Mouse (Mus musculus) hindbrain, embryonic 13.5 days (tissue): Measurements from ENCODE around the gene Nek11. TPM values are rescaled to one million over a fixed set of nuclear protein-coding genes. Genes with fewer than 3 reads are reported as not detected.

Experiments
- ATAC-seq: fragments of 200-750 bp; cut with Nextera tagmentation; 2 replicates; pipeline ENCODE4 v1.8.0; 2017; ENCODE audit warnings: moderate TSS enrichment; ENCODE audit not compliant: low FRiP score
- H3K27ac ChIP-seq: fragments of 300-500 bp; sonication (generic); 2 replicates; pipeline ENCODE4 v1.5.1; 2015; ENCODE audit warnings: inconsistent platforms, mild to moderate bottlenecking, moderate library complexity
- H3K27me3 ChIP-seq: fragments of 300-500 bp; sonication (generic); 2 replicates; pipeline ENCODE4 v1.6.1; 2015; ENCODE audit warnings: mild to moderate bottlenecking, inconsistent platforms
- H3K36me3 ChIP-seq: fragments of 300-500 bp; sonication (generic); 2 replicates; pipeline ENCODE4 v1.6.1; 2015; ENCODE audit warnings: mild to moderate bottlenecking, inconsistent platforms
- H3K4me1 ChIP-seq: fragments of 300-500 bp; sonication (generic); replicated peaks from 2 replicates; pipeline ENCODE4 v1.6.1; 2015; ENCODE audit warnings: inconsistent platforms
- H3K4me2 ChIP-seq: fragments of 300-500 bp; sonication (generic); 2 replicates; pipeline ENCODE4 v1.6.1; 2015; ENCODE audit warnings: inconsistent platforms, mild to moderate bottlenecking, moderate library complexity
- H3K4me3 ChIP-seq: fragments of 300-500 bp; sonication (generic); 2 replicates; pipeline ENCODE4 v1.5.1; 2015; ENCODE audit warnings: mild to moderate bottlenecking, inconsistent platforms
- H3K9ac ChIP-seq: fragments of 300-500 bp; sonication (generic); 2 replicates; pipeline ENCODE4 v1.6.1; 2015; ENCODE audit warnings: mild to moderate bottlenecking, inconsistent platforms
- H3K9me3 ChIP-seq: fragments of 300-500 bp; sonication (generic); 2 replicates; pipeline ENCODE4 v1.6.1; 2016; ENCODE audit warnings: inconsistent platforms
- WGBS: fragments of 180-500 bp; shearing (Covaris S2); methylation state at CpG from one replicate; pipeline ENCODE4 v1.1.7; 2015; 5-methylcytosine and 5-hydroxymethylcytosine counted together
- polyA plus RNA-seq: library from polyadenylated mRNA; unstranded; fragments of >200 nt; fragmentation: Nextera tagmentation; extraction: Ambion mirVana; gene quantifications from 2 replicates; pipeline ENCODE4 v1.2.1, GENCODE M21; 2015

Gene Nek11
- polyA plus RNA-seq, 1 experiment from 2014 or later: 3.2 TPM

DNA sequence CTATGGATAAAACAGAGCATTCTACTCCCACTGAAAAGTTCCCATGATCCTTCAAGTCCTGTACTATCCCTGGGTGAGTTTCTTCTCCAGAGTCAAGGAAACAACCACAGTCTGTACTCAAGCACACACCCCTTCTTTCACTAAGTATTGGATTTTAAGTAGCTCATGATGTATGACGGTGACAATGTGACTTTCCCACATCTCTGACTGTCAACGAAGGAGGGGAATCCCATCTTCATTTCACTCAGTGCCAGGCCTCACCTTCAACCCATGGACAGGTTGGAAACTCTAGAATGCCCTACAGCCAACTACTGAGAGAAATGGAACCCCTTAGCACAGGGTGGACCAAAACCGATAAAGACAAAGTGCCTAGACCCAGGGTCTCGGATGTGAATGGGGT is 29.1 kb downstream of the Nek11 start:
- Histone ChIP-seq H3K36me3 (no peaks in the 10 kb centered on the region), H3K4me2 (no peak overlapping the region), H3K27ac (no peak overlapping the region), H3K9me3 (no peaks in the 10 kb centered on the region), H3K4me1 (no peaks in the 10 kb centered on the region), H3K4me3 (no peak overlapping the region), H3K9ac (no peak overlapping the region), H3K27me3 (no peaks in the 10 kb centered on the region)
- no peak for ATAC-seq
- 92% methylated on average over 4 of the region's 4 CpGs for WGBS

DNA sequence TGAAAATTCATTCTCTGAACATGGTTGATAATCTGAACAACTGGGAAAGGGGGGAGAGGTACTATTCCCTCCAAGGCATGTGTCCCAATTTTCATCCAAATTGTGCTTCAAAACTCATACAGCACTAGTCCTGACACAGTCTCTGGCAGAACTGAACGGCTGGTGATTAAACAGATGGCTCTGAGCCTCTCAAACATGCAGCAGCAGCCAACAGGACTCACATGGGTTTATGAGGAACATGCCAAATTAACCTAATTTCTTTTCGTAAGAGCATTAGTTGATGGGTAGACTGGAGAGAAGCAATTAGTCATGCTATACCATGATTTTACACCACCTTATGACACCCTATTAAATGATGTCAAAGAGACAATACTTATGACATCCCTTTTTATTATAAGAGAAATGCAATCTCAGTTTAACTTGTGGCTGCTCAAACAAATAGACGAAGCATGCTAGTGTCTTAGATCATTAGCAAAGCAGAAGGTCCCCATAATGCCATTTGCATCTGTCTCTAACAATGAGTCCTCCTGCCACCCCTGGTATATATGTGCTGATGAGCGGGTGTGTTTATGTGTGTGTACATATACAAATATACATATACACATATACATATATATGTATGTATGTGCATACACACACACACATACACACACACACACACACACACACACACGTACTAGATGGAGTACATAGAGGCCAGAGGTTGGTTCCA is 31.6 kb downstream of the Nek11 start:
- no peak overlapping the region for H3K4me2 ChIP-seq
- no peaks in the 10 kb centered on the region for H3K4me1 ChIP-seq
- H3K9ac ChIP-seq: no peak overlapping the region
- no peaks in the 10 kb centered on the region for H3K27me3 ChIP-seq
- WGBS: 68% methylated on average over 5 of the region's 5 CpGs
- H3K4me3 ChIP-seq: no peak overlapping the region
- H3K36me3 ChIP-seq: no peaks in the 10 kb centered on the region
- 0 out of 2 replicates have a peak, but pooled peaks have one; percentile 32 for ATAC-seq
- no peaks in the 10 kb centered on the region for H3K9me3 ChIP-seq
- H3K27ac ChIP-seq: no peak overlapping the region

DNA sequence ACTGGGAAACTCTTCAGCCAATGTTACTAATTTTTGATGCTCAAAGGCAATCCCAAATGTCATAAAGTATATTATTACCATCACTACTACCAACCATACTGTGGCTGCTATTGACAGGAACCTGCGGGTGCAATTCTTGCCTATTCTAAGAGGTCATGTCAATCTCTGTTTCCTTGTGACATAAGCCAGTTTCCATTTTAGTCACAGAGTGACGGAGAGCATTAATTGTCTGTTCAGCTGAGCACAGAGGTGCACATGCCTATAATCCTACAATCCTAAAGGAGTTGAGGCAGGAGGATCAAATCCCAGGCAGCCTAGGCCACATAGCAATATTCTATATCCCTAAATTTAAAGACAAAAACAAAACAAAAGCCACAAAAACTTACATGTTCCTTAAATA is 33.1 kb downstream of the Nek11 start:
- H3K36me3 ChIP-seq: no peaks in the 10 kb centered on the region
- no peak overlapping the region for H3K9ac ChIP-seq
- H3K9me3 ChIP-seq: no peaks in the 10 kb centered on the region
- ATAC-seq: no peak
- 68% methylated on average over 2 of the region's 2 CpGs for WGBS
- H3K4me2 ChIP-seq: no peak overlapping the region
- H3K4me3 ChIP-seq: no peak overlapping the region
- H3K4me1 ChIP-seq: no peaks in the 10 kb centered on the region
- no peaks in the 10 kb centered on the region for H3K27me3 ChIP-seq
- no peak overlapping the region for H3K27ac ChIP-seq

DNA sequence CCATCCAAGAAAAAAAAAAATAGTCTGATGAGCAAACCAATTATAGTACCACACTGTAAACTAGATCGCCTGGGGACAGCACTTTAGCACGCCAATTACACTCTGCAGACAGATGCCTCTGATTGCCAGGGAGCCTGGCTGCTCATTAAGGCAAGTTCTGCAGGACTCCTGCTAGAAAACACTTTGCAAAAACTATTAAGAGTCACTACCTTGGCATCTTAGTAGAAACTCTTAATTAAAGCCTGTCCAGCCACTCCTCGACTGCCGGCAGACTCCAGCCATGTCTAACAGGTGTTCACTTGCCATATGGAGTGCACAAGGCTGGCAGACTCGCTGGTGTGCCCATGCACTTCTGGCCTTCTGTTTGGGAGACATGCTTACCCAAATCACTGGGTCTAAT is 46.3 kb downstream of the Nek11 start:
- Histone ChIP-seq H3K27me3 (no peaks in the 10 kb centered on the region), H3K4me1 (peaks cover 14% of the 10 kb centered on the region), H3K27ac (no peak overlapping the region), H3K9ac (no peak overlapping the region), H3K36me3 (no peaks in the 10 kb centered on the region), H3K4me3 (no peak overlapping the region), H3K4me2 (no peak overlapping the region), H3K9me3 (no peaks in the 10 kb centered on the region)
- 50% methylated on average over 5 of the region's 5 CpGs for WGBS
- peak; percentile 28; the same call in 1 of the 2 replicates for ATAC-seq

DNA sequence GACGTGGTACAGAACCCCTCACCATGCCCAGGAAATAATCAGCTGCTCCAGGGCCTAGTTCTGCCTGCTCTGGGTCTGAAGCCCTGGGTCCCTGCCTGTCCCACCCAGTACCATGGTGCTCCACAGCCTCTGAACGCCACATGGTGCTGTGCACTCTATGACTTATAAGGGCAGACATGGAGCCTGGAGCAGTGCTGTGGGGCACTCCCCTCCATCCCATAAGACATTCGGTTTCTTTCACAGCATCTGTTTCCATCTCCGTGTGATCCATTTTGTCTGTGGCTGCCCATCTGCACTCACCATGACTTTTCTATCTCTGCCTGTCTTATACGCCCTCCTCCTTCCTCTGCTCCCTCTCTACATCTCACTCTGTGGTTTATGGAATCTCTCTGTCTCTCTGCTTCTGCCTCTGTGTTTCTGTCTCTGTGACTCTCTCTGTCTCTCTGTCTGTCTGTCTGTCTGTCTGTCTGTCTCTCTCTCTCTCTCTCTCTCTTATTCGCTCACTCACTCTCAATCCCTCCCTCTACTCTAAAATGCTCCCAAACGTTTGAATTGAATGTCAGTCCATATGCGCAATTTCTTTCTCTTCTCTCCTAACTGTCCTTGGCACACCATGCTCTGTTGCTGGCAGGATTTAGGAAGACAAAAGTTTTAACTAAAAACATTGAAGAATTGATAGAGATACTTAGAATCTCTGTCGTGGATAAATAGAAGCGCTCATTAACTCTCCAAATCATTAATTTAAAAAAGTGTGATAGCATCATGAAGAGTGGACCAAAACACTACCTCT is 46.9 kb downstream of the Nek11 start:
- Histone ChIP-seq H3K4me2 (no peak overlapping the region), H3K36me3 (no peaks in the 10 kb centered on the region), H3K9ac (no peak overlapping the region), H3K4me3 (no peak overlapping the region), H3K9me3 (no peaks in the 10 kb centered on the region), H3K27me3 (no peaks in the 10 kb centered on the region), H3K4me1 (peaks cover 14% of the 10 kb centered on the region), H3K27ac (0 out of 2 replicates have a peak overlapping the region, but pooled peaks have one; percentile 19)
- 69% methylated on average over 10 of the region's 10 CpGs for WGBS
- ATAC-seq: no peak

DNA sequence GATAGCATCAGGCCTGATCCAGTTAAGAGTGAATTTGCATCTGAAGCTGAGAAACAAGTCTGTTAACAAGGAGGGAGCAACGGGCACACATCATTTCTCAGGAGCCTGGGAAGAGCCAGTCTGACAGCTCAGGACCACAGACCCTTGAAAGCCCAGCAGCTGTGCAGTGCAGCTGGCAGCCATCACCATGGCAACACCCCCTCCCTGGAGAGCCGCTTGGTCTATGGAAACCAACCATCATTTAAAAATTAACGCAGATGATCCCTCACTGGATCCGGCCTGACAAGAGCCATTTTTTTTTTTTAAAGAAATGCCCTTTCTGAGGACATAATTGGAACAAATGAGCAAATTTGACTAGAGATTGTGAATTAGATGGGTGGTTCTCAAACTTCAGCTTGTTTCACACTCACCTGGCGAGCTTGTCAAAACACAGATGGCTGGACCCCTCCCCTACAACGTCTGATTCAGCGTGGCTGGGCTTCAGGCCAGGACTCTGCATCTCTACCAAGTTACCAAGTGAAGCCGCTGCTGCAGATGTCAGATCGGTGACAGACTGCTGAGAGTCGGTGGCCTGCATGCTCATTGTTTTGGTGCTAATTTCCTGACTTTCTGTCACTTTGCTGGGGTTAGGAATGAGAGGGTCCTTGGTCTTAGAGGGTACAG is 52.2 kb downstream of the Nek11 start:
- WGBS: 21% methylated on average over 10 of the region's 10 CpGs
- no peak overlapping the region for H3K4me2 ChIP-seq
- peak overlapping the region; percentile 86 for H3K27ac ChIP-seq

DNA sequence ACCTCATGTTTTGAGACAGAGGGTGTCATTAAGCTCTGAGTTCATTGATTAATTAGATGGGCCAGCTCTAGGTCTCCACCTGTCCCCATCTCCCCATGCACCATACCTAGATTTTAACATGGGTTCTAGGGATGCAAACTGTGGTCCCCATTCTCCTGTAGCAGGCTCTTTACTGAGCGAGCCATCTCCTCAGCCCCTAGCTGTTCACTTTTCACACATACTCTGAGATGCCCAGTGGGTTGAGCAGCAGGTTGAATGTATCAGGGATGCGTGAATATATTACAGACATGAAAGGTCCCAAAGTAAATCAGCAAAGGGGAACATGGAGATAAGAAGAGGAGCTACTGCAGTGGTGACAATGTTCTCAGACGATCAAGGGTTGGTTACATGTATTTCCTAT is 52.8 kb downstream of the Nek11 start:
- ATAC-seq: peak; percentile 61; the same call in 1 of the 2 replicates
- H3K9ac ChIP-seq: peak overlapping the region; percentile 29; the same call in 1 of the 2 replicates
- H3K36me3 ChIP-seq: no peaks in the 10 kb centered on the region
- H3K4me3 ChIP-seq: no peak overlapping the region
- H3K27me3 ChIP-seq: no peaks in the 10 kb centered on the region
- no peaks in the 10 kb centered on the region for H3K9me3 ChIP-seq
- H3K4me2 ChIP-seq: no peak overlapping the region
- peaks cover 19% of the 10 kb centered on the region for H3K4me1 ChIP-seq
- 61% methylated on average over 3 of the region's 3 CpGs for WGBS
- peak overlapping the region; percentile 86 for H3K27ac ChIP-seq

More for the DNA sequence above, 52.2 kb downstream of the Nek11 start:
- peaks cover 19% of the 10 kb centered on the region for H3K4me1 ChIP-seq
- no peaks in the 10 kb centered on the region for H3K9me3 ChIP-seq
- H3K36me3 ChIP-seq: no peaks in the 10 kb centered on the region
- H3K9ac ChIP-seq: peak overlapping the region; percentile 29; the same call in 1 of the 2 replicates
- H3K4me3 ChIP-seq: no peak overlapping the region
- H3K27me3 ChIP-seq: no peaks in the 10 kb centered on the region
- ATAC-seq: peak; percentile 96

DNA sequence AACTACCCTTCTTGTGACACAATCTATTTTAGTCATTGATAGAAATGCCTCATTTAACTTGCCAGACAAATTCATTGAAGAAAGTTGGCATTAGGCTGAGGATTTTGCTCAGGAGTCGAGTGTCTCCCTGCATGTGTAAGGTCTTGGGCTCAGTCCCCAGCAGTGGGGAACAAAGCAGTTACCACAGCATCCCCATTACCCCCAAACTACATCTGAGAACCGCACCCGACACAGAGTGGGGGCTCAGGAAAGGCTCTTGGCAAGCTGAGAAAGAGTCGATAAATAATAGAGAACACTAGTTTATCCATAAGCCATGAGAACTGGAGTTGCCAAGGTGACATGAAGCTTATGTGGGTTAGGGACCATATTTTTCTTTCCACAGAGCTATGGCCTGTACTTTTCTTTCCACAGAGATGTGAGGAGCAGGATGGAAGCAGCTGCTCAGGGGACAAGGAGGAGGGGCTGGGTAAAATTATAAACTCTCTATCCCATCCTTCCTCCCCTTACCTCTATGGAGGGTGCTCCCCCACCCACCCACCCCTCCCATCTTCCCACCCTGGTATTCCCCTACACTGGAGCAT is 62.8 kb downstream of the Nek11 start:
- no peaks in the 10 kb centered on the region for H3K27me3 ChIP-seq
- H3K9ac ChIP-seq: no peak overlapping the region
- peak; percentile 77; the same call in 1 of the 2 replicates for ATAC-seq
- H3K9me3 ChIP-seq: no peaks in the 10 kb centered on the region
- no peaks in the 10 kb centered on the region for H3K36me3 ChIP-seq
- whole genome bisulfite sequencing: 73% methylated on average over 4 of the region's 4 CpGs
- no peaks in the 10 kb centered on the region for H3K4me1 ChIP-seq
- H3K4me3 ChIP-seq: no peak overlapping the region
- H3K27ac ChIP-seq: no peak overlapping the region
- H3K4me2 ChIP-seq: no peak overlapping the region

DNA sequence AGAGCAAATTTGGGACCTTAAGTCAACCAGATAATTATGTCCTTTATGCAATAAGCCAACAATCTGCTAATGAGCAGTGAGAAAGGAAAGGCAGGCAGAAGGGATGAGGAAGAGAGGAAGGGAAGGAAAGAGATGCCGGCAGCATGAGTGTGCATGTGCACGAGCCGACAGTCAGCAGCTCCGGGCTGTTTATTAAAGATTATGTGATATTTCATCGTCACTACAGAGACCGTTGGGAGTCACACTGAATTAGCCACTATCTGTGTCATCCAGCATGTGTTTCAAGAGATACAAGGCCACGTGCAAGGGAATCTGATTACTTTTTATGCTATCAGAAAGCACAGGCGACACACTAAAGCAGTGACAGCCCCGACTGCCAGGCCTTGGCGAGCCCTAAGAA is 73.5 kb downstream of the Nek11 start:
- Histone ChIP-seq H3K36me3 (no peaks in the 10 kb centered on the region), H3K27me3 (no peaks in the 10 kb centered on the region), H3K27ac (0 out of 2 replicates have a peak overlapping the region, but pooled peaks have one; percentile 18), H3K9ac (no peak overlapping the region), H3K4me3 (no peak overlapping the region), H3K9me3 (no peaks in the 10 kb centered on the region), H3K4me1 (0 out of 2 replicates have a peak, but pooled peaks cover 5% of the 10 kb centered on the region), H3K4me2 (no peak overlapping the region)
- no peak for ATAC-seq
- WGBS: 70% methylated on average over 10 of the region's 10 CpGs

DNA sequence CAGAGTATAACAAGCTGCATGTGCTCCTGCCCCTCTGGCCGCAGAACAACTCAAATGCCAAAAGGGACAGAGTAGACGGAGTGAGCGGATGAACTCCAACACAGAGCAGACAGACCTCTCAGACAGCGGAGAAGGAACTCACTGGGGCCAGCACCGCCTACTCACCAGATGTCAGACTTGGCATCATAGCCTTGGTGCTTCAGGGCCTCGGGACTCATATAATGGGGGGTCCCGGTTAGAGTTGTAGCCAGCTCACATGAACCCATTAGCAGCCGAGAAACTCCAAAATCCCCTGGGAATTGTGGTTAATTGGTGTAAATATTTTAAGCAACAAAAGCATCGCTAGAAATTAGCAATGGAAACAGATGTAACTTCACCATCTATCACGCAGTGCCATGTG is 82.1 kb downstream of the Nek11 start:
- no peaks in the 10 kb centered on the region for H3K9me3 ChIP-seq
- H3K9ac ChIP-seq: no peak overlapping the region
- H3K36me3 ChIP-seq: no peaks in the 10 kb centered on the region
- no peaks in the 10 kb centered on the region for H3K27me3 ChIP-seq
- H3K27ac ChIP-seq: peak overlapping the region; percentile 60; the same call in 1 of the 2 replicates
- peak; percentile 49; the same call in 1 of the 2 replicates for ATAC-seq
- peaks cover 23% of the 10 kb centered on the region for H3K4me1 ChIP-seq
- WGBS: 53% methylated on average over 10 of the region's 10 CpGs
- H3K4me2 ChIP-seq: no peak overlapping the region
- H3K4me3 ChIP-seq: no peak overlapping the region

DNA sequence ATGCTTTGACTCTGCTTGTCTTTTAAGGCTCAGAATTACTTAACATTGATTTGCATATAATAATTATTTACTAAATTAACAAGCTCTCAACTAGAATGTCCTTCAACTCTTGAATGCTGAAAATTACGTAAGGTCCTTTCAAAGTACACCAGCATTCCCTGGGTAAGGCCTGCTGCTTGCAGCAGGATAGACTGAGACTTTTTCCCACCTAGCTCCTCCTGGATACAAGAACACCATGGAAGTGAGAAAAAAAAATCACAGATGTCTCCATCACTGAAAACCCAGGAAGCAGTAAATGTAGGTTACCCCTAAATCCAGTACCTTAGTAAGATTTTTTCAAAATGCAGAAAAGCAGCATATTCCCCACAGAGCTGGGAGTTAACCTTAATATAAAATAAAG is 82.6 kb downstream of the Nek11 start:
- WGBS: 85% methylated on average over 1 of the region's 1 CpGs
- Histone ChIP-seq H3K4me1 (peaks cover 25% of the 10 kb centered on the region), H3K9ac (no peak overlapping the region), H3K9me3 (no peaks in the 10 kb centered on the region), H3K4me3 (no peak overlapping the region), H3K36me3 (no peaks in the 10 kb centered on the region), H3K4me2 (no peak overlapping the region), H3K27ac (peak overlapping the region; percentile 60; the same call in 1 of the 2 replicates), H3K27me3 (no peaks in the 10 kb centered on the region)
- ATAC-seq: no peak
